Mouse (Mus musculus) monocyte, adult 2 months (primary cell): ENCODE measurements around the gene Chrm1.

Source experiments
- DNase-seq, 2 experiments: peaks; one replicate each; pipeline ENCODE4 v3.0.0; 2022; ENCODE audit warnings: low spot score in 2 of 2, low read depth in 1 of 2

Gene Chrm1

GRCm38 (mm10) chr19:8663360-8663839 lies at the start of gene Chrm1:
Gene Chrm1 (plus strand): TSS chr19:8663789.
- DNase-seq = no peak

GRCm38 (mm10) chr19:8614343-8614742 lies 49.2 kb upstream of the Chrm1 start:
- DNase-seq = no peak

- no peak for DNase-seq
These were observed 47.3 kb upstream of the Chrm1 start for GRCm38 (mm10) chr19:8616314-8616713.

- no peak for DNase-seq
These were observed 45.7 kb upstream of the Chrm1 start, which contains the start of gene Slc22a6 for GRCm38 (mm10) chr19:8617904-8618303. Gene Slc22a6 (plus strand): TSS chr19:8618039.

DNA sequence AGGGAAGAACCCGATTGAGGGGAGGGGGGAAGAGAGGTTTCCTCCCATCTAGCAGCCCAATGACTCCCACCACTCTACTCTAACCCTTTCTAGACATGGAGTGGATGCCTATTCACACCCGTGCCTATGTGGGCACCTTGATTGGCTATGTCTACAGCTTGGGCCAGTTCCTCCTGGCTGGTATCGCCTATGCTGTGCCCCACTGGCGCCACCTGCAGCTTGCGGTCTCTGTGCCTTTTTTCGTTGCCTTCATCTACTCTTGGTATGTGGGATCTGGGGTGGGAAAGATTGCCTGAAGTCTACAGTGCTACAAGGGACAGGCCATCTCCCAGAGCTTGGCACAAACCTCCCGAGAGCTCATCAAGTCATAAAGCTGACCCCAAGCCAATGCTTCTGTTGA lies 42.5 kb upstream of the Chrm1 start:
- no peak for DNase-seq

- DNase-seq = no peak
These were observed 33.3 kb upstream of the Chrm1 start for GRCm38 (mm10) chr19:8630249-8630648.

DNA sequence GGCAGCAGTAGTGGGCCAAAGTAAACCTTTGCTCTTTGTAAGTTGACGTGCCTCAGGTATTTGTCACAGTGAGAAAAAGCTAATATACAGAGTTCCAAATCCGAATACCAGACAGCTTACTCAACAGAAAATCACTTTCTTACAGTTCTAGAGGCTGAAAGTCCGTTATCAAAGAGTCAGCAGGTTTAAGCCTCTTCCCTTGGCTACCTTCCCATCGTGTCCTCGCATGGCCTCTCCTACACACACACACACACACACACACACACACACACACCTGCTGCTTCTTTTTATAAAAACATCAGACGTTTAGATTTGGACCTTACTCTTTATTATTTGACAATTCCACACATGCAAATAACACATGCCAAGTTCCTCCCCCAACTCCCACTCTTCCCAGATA lies 32.8 kb upstream of the Chrm1 start:
- no peak for DNase-seq

GRCm38 (mm10) chr19:8632029-8632428 lies 31.6 kb upstream of the Chrm1 start:
- no peak for DNase-seq

DNA sequence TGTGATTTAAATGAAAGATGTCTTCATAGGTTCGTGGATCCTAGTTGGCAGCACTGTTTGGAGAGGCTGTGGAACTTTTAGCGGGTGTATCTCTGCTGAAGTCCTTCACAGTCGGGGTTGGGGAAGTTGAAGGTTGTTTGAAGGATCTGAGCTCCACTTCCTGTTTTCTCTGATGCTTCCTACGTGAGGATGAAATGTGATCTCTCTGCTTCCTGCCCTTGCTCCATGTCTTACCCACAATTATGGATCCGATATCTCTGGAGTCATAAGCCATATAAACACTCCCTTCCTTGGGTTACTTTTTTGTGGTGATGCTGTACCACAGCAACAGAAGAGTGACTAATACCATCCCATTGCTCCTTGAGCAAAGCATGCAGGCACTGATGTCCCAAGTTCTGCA lies 21.5 kb upstream of the Chrm1 start:
- no peak for DNase-seq

DNA sequence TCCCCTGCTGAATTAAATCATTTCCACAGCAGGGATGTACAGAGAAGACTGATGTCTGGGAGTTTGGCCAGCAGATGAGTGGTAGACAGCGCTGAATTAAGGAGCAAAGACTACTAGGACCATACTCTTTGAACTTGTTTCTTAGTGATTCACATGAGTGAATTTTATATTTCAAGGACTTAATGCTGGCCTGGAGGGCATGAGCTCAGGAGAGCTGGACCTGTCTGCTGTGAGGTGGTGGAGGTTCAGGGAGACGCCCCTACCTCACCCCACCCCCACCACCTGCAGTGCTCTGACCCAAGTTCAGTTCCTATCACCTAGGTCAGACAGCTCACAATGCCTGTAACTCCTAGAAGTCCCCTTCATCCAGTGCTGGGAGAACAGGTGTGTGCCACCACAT lies 17.2 kb upstream of the Chrm1 start:
- no peak for DNase-seq

- DNase-seq = no peak
These were observed 7.8 kb upstream of the Chrm1 start for GRCm38 (mm10) chr19:8655833-8656232.

- no peak for DNase-seq
These were observed 7.2 kb upstream of the Chrm1 start for GRCm38 (mm10) chr19:8656341-8656740.

- no peak for DNase-seq
These were observed 1.7 kb upstream of the Chrm1 start for GRCm38 (mm10) chr19:8661821-8662307.

GRCm38 (mm10) chr19:8662337-8662736 lies 1.3 kb upstream of the Chrm1 start:
- no peak for DNase-seq

DNA sequence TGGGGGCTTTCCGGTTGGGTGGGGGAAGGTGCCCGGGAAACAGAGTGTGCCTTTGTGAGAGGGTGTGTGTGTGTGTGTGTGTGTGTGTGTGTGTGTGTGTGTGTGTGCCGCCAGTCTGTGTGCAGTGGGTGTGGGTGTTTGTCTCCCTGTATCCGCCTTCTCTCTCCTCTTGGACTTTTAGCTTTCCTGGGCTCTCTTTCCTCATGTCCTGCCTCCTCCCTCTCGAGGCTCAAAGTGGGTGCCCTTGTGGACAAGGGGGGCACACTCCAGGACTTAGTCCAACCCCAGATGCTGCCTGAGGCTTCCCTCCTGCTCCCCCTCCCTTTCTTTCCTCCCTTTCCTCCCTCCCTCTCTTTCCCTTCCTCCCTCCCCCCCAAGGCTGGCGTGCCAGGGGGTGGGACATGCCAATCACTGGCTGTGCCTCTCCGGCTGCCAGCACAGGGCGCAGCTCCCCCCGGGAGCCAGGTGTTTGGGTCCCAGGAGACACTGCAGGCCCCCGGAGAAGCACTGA lies 377 bp downstream of the Chrm1 start:
- no peak for DNase-seq

DNA sequence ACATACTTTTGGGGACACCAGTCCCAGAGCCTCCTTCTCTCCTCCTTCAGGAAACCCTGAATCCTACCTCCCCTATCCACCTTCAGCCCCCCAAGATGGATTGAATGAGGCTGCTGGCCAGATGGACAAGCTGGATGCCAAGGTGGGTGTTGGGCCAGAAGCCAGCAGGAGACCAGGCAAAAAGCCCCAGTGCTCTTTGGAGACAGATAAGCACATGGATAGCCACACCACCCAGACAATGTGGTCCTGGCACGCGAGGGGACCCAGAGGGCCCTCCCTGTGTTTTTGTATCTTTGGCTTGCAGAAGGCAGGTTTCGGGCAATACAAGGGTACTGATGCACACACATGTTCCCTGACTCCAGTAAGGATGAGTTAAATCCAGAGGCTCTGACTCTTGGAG lies 1.3 kb downstream of the Chrm1 start:
- no peak for DNase-seq

DNA sequence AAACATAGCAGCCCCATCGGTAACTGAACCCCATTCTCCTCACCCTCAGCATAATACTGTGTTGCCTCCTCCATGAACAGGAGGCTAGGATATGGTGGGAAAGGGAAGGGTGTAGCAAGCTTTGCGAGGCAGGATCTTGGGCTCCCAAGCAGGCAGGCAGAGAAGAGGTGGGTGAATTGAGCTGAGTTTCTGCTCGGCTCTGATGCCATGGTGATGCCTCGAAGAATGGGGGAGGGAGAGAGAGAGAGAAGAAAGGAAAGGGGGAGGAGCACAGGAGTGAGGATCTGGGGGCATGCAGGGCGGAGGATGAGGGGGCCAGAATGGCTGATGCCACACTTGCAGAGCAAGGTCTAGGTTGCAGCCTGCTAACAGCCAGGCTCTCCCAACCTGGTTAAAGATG lies 2.2 kb downstream of the Chrm1 start:
- no peak for DNase-seq

GRCm38 (mm10) chr19:8672859-8673258 lies 9.3 kb downstream of the Chrm1 start:
- no peak for DNase-seq

- DNase-seq = no peak
These were observed 9.9 kb downstream of the Chrm1 start for GRCm38 (mm10) chr19:8673336-8674063.

DNA sequence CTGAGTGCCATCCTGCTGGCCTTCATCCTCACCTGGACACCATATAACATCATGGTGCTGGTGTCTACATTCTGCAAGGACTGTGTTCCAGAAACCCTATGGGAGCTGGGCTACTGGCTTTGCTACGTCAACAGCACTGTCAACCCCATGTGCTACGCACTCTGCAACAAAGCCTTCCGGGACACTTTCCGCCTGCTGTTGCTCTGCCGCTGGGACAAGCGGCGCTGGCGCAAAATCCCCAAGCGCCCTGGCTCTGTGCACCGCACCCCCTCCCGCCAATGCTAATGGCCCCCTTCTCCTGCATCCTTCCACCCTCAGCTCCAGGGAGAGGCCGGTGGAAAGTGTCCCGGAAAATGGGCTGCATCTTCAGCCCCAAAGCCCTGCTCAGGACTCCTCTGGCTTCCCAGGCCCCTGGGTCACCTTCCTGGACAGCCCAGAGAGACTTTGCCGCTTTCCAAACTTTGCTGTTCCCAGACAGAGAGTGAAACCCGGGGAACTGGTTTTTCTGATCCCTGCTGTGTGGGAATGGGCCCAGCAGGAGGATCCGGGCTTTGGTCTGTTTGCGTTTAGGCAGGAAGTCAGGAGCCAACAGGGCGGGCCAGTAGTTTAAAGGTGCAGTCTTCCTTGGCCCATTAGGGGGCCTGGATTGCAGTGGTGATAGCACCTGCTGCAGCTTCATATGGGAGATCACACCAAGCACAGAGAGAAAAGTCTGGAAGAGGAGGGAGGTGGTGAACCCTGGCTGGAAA lies 15.6 kb downstream of the Chrm1 start:
- no peak for DNase-seq

DNA sequence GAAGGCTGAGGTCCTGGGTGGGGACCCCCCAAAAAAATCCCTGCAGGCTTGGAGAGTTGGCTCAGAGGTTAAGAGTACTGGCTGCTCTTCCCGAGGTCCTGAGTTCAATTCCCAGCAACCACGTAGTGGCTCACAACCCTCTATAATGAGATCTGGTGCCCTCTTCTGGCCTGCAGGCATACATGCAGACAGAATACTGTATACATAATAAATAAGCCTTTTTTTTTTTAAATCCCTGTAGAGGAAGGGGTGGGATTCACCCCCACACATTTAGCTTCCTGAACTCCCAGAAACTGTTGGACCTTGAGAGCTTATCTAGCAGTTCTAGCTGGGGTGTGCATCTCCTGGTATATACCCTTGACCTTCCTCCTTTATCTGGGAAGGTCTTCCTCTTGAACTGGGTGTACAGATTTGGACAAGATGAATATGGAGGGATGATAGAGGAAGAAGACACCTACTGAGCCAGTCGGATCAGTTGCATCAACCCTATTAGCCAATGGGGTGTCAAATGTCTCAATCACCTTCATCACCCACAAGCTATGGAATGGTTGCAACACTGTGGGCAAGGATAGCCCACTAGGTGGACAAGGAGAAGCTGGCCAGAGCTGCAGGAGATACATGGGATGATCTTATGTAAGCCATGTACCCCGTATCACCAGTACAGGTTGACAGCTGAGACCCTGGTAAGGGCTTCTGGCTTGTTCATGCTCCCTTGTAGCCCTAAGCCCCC lies 18.2 kb downstream of the Chrm1 start:
- DNase-seq = no peak
